Mouse (Mus musculus): Measurements from ENCODE around the gene Acly.

The Acly gene

DNA sequence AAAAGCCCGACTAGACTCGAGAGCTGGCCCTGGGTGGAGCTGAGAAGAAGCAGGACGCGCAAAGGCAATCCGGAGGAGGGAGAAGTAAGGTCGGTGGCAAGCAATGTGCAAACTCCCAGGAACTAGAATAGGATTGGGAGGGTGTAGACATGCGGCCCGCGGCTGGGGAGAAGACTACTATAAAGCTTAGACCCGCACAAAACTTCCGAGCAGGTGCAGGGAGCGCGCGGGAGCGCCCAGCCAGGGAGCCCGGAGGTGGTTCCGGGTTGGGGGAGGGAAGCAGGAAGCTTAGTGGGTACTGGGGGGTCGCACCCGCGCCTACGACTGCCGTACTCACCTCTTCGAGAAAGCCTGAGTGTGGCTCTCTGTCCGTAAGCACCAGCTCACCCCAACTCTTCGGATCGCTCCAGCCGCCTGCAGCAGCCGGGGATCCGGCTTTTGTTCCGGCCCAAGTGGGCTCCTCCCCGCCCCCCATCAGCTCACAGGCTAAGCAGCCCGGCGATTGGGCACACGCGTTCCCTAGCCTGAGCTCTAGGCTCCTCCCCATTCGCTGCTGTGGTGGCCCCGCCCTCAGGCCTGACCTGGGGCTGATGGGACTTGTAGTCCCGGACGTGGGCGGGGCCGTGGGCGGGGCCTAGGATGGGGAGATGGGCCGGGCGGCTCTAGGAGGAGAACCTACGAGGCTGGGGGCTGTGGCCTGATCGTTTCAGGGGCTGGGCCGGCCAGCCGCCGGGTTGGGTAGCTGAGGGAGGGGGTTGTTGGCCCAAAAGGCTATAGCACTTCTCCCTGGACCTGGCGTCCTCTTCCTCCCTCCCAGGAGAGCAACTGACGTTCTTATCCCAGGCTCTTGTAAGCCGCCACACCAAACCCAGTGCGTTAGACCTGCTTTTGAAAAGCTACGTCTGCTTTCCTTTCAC lies at the start of gene Acly:
Gene Acly (minus strand): TSS at position 543 of the 917 bp plus-strand sequence.
- peak; percentile 100 for DNase-seq

DNA sequence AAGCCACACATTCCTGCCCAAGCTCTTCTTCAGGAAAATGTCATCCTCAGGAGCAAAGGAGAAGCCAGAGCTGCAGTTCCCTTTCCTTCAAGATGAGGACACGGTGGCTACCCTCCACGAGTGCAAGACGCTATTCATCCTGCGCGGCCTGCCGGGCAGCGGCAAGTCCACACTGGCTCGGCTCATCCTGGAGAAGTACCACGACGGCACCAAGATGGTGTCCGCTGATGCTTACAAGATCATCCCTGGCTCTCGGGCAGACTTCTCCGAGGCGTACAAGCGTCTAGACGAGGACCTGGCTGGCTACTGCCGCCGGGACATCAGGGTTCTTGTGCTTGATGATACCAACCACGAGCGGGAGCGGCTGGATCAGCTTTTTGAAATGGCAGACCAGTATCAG lies 48.5 kb upstream of the Acly start:
- no peak for DNase-seq

DNA sequence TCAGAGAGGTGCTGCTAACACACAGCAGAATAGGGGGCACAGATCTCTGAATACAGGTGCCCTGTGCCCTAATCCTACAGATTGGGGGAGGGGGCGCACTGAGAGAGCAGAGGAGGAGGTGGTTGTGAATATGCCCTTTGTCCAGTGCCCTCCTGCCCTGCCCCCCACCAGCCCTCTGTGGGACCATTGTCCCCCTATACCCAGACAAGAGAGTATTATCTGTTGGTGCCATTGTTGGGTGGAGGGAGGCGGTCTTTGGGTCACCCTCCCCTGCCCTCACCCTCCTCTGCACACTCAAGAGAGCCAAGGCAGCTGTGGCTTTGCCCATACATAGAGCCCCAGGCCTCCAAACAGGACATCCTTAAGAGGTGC lies 47.7 kb upstream of the Acly start:
- DNase-seq: no peak

DNA sequence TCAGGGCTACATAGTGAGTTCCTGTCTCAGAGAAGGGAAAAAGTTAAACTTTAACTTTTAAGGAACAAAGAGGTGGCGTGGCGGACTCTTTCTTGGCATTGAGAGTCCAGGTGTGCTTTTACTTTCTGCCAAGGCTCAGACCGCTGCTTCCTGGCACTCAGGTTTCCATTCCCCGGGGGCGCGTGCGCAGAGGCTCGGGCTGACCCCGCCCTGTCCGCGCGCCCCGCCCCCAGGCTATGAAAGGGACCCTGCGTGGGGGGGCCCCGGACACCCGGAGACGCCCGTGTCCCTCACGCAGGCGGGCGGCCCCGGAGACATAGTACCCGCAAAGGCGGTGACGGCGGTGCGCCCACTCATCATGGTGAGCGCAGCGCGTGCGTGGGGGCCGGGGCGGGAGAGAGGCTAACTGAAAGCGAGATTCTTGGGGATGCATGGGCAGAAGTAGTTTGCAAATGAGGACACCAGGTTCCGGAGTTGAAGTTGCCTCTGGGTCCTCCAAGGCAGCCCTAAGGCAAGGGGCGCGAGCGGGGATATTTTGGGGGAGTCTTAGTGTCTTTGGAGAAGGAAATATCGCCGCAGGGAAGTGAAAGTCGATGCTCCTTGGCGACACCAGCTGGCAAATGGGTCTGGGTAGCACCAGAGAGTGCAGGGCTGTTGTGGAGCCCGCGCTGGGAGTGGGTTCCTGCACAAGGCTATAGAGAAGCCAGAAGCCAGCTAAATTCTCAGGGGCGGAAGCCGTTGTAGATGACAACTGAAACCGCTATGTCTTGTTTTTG lies 47.1 kb upstream of the Acly start, which contains the start of gene Cnp:
Gene Cnp (plus strand): TSS at position 197 of the 776 bp plus-strand sequence.
- peak; percentile 93 for DNase-seq

DNA sequence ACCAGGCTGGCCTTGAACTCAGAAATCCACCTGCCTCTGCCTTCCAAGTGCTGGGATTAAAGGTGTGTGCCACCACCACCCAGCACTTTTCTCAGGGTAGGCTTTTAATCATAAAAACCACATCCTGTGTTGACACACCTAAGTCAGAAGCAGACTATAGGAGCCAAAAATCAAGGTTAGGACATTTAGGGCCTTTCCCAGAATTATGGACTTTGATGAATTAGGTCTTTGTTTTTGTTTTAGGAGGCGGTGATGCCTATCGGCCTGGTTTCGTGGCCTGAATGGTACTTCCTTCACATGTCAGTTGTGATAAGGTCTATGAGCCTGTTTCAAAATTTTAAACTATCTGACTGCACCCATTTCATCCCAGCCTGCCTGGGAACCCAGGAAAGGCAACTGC lies 46.4 kb upstream of the Acly start:
- DNase-seq: no peak

DNA sequence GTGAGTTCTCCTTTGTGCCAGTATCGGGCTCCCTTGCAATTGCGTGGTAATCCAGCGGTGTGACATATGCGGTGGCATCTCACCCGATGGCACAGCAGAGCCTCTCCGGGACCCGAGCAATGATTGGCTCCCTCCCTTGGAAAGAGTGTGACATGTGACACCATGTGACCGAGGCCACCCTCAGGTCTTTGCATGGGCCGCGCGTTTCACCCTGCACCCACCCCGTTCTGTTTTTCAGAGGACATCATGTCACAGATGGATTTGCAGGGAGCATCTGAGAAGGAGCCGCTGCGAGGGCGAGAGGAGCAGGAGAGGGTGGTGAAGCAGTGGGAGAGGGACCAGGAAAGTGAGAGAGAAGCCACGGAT lies 43.4 kb upstream of the Acly start:
- no peak for DNase-seq

DNA sequence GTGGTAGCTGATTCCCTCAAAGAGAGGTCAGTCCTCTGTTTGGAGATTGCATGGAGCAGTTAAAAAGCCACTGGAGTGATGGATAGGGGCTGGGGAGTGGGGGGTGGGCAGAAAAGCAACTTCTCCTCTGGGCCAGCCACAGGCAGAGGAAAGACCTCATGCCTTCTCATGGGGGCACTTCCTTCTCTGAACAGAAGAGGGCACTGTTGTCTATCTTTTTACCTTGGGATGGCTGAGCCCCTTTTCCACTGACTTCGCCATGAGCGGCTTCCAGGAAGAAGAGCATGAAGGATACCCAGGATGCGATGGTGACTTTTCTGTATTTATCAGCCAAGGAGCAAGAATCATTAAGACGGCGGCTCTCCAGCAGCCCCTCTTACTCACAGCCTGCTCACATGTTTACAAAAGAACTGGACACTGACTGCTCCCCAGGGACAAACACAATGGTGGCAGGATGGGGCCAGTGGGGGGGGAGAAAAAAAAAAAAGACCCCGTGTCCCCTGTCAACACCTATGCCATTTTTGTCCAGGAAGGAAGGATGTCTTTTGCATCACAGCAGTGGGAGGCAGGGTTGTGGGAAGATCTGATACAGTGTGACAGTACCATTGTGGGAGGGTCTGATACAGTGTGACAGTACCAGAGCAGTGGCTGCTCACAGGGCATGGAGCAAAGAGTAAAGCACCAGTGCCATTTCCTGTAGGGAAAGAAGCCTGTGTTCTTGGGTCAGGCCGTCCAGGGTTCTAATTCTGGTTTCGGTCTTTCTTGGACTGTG lies 42.8 kb upstream of the Acly start:
- peak; percentile 80 for DNase-seq

DNA sequence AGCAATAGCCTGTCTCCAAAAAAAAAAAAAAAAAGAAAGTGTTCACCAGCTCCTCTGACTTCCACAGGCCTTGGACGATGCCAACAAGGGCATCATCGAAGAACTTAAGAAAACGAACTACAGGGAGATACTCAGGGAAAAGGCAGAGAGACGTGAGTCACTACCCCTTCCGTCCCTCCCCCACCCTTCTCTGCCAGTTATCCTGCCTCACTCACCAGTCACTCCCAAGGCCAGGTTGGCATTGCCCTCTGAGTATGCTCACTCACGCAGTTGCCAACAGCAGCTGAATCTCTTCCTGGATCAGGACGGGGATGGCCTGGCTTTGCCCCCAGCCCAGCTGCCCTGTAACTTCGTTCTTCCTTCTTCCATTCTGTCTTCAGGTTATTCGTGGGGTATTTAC lies 42.0 kb upstream of the Acly start:
- no peak for DNase-seq

DNA sequence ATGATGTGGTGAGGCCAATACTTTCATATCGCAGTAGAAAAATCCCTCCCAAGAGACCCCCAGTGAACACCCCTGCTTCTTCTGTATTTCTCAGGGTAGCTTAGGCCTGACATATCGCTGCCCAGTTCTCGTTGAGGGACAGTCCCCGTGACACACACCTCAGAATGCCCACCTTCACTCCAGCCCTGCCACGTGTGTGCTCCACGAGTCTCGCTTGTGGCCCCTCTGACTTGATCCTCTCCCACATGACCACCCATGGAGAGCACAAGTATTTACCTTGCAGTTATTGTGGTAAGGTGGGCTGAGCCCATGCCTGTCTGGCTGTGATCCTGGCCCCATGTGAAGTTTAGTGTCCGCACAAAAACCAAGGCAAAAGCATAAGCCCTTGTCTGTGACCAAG lies 40.9 kb upstream of the Acly start:
- no peak for DNase-seq

DNA sequence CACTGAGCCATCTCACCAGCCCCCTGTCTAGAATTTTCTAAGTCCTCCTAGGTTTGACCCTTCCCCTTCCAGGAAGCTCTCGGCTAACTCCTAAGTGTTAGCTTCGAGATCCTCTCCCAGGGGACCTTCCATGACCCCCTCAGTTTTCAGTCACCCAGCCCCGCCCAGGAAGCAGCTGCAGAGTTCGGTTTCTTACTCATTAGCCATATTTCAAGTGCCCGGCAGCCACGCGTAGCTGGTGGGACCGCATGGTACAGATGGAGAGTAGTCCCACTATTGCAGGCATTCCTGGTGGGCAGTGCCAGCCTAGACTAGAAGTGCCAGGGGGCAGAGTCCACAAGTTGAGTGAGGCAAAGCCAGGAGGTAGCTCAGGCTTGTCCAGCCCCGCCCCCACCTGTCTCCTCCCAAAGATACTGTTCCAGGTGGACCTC lies 40.0 kb upstream of the Acly start:
- no peak for DNase-seq

DNA sequence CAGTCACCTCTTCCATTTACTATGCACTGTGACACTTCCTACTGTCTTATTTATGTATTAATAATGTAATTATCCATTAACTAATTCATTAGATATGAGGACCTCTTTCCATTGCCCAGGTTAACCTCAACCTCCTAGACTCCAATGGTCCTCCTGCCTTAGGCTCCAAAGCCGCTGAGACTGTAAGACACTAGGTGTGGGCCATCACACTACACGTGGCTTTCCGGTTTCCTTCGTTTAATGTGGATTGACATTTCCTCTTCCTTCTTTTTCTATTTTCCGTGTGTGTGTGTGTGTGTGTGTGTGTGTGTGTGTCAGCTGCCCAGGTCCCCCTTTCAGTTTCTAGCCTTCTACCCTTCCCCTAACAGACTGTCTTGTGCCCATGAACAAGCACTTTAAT lies 39.4 kb upstream of the Acly start:
- no peak for DNase-seq

DNA sequence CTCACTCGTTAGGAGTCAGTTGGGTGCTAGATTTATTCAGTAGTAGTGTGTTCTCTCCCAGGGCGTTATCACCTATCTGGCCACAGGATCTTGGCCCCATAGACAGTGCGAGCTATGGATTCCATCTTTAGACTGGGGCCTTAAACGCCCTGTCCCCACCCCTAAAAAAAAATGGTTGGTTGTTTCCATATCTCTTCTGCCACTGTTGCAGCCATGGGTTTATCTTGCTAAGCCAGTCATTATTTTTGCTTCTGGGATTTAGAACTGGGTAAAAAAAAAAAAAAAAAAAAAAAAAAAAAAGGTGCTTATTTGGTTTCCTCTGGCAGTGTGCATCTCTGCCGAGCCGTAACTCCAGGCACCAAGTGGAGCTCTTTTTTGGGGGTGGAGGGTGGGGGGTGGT lies 36.9 kb upstream of the Acly start:
- DNase-seq: no peak

DNA sequence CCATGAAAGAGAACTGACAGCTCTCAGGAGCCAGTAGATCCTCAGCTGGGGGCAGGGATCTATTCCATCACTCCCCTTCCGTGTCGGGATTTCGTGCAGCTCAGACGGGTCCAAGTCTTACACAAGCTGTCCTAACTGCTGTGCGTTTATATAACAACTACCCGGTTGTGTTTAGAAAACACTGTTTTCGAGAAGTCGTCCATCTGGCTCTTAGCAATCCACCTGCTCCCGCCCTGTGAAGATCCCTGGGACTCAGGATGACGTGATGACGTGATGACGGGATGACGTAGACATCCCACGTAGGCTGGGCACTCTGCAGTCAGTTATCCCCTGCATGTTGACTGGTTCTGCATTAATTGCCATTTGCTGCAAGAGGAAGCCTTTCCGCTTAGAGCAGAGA lies 36.5 kb upstream of the Acly start:
- no peak for DNase-seq

DNA sequence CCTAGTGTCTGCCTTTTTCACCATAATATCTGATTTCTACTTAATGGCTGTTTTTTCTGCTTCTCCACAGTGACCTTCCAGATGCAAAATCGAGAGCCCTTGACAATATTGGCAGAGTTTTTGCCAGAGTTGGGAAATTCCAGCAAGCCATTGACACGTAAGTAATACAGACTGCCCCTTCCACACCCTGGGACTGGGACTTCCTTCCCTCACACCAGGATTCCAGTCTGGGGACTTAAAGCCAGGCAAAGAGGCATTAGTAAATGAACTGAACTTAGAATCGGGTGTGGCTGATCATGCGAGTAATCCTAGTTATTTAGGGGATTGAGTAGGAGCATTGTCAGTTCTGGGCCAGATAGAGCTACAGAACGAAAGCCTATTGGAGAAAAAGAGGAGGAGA lies 33.9 kb upstream of the Acly start:
- DNase-seq: no peak

DNA sequence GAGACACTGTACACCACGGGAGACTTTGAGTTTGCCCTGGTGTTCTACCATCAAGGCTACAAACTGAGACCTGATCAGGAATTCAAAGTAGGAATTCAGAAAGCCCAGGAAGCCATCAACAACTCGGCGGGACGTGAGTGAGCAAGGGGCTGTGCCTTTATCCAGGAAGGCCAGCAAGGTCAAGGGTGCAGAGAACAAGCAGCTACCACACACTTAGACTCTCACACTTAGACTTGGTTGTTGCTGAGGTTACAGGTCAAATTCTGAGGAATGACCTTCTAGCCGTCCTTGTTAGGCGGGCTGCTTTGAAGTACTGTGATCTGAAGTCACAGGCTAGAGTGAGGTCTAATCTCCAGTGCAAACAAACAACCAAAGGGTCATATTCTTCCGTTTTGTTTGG lies 31.7 kb upstream of the Acly start:
- DNase-seq: no peak

DNA sequence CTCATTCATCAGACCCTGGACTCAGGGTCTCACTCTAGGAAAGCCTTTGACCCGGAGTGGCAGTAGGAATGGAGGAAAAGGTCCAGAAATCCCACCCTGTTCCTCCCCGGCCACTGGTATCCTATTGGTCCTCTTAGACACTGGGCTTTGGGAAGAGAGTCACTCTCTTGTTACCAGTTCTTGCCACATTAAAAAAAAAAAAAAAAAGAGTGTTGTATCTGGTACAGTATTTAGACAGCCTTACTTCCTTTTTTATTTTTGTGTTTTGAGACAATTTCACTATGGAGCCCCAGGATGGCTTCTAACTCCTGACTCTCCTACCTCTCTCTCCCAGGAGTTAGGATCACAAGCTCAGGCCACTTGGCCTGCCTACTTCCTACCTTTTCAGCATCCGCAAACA lies 29.8 kb upstream of the Acly start:
- DNase-seq: no peak

DNA sequence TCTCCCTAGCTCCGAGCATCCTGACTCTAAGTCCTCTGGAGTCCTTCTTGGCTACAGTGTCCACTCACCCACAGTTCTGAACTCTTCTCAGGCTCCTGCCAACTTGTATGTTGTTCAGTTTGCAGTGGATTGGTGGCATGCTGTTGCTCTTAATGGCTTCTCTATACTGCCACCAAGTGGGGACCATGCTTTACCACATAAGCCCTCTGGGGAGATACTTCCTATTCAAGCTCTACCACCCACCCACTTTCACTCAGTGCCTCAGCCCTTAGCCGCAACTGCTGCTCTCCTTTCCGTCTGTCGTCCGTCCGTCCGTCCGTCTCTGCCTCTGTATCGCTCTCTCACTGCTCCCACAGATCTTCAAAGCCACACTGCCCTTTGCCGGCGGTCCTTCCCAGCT lies 27.8 kb upstream of the Acly start:
- peak; percentile 80 for DNase-seq

DNA sequence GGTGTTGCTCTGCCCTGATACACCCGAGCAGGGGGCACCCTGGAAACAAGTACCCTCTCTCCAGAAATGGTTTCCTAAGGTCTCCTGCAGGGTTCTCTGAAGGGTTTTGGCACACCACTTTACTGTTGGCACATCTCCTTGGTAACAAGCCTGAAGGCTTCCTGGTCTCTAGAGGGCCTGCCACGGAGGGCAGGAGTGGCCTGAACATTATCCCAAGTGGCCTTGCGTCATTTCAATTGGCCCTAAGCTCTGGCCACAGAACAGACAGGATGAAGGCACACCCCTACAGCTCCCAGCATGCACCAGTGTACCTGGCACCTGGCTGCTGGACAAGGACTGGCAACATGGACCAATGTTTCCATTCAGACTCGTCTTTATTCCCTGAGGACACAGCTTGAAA lies 25.0 kb upstream of the Acly start:
- DNase-seq: no peak

DNA sequence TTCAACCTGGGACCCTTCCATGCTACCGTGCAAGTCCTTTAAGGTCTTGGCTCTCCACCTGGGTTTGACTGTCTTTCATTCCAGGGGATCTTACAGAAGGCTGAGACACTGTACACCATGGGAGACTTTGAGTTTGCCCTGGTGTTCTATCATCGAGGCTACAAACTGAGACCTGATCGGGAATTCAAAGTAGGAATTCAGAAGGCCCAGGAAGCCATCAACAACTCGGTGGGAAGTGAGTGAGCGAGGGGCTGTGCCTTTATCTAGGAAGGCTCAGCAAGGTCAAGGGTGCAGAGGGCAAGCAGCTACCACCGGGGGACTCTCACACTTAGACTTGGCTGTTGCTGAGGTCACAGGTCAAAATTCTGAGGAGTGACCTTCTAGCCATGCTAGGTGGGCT lies 22.3 kb upstream of the Acly start:
- no peak for DNase-seq

DNA sequence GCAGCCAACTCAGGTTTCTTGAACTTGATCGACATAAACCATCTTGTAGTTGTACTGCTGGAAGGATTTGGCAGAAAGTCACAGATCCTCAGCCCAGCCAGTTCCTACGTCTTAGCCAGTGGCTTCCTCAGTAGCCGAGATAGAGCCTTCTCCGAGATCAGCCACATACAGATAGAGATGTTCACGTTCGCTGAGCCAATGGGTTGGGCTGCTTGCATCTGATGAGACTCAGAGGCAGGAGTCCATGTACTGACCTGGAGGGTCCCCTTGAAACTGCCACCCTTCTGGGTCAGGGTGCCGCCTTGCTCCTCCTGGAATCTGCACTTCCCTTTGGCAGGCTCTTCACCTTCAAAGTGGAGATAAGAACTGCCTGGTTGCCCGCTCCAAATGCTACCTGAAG lies 21.7 kb upstream of the Acly start:
- DNase-seq: no peak

DNA sequence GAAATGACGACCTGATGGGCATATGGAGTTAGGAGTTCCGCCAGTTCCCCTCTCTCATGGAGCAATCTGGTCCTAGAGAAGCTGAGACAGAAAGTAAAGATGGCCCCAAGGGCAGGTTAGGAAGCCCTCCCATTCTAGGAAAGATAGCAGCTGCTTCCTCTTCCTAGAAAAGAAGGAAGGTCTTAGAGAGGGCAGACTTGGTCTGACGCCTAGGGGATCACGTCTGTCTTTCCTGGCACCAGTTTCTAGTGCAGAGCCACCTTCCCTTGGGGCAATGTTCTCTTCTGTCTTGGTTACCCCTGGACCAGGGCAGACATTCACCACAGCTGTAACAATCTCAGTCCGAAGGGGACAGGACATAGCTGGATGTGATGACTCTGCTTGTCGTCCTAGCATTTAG lies 20.3 kb upstream of the Acly start:
- no peak for DNase-seq

DNA sequence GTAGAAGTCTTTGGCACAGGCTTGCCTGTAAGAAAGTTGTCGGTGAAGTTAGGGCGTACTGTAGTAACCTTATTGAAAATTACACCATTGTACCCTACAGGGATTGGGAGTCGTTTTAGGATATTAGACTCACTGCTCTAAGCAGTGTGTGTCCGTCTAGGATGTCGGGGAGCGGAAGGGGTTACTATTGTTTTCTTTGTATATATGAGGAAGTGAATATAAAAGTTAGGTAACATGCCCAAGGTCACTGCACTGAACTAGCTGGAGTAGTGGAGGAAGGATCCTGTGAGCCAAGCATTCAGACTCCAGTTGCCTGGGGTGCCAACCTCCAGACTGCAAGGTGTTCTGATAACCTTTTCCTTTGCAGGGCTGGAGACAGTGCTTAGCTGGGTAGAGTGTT lies 19.2 kb upstream of the Acly start:
- no peak for DNase-seq

DNA sequence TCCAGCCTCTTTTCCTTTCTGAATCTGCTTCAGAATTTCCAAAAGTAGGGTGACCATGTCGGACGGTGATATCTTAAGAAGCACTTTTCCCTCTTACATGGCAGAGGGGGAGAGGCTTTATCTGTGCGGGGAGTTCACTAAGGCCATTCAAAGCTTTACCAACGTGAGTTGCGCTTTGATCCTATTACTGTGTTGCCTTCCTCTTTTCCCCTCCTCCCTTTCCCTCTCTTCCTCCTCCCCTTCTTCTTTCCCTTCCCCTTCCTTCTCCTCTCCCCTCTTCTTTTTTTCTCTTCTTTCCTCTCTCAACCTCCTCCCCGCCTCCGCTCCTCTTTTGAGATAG lies 17.9 kb upstream of the Acly start:
- no peak for DNase-seq

Data from thymus, postnatal 14 days (tissue).